Mouse (Mus musculus) neural tube, embryonic 15.5 days (tissue): Measurements from ENCODE around the gene Dand5. TPM values are rescaled to one million over a fixed set of nuclear protein-coding genes. Genes with fewer than 3 reads are reported as not detected.
"Not testable (repeated sequence)": the region's sequence is repeated elsewhere in the genome, so short reads cannot be mapped to it uniquely, and the experiment has no call there.

Experiments
- ATAC-seq: fragments of 200-750 bp; cut with Nextera tagmentation; 2 replicates; pipeline ENCODE4 v1.8.0; 2017; ENCODE audit warnings: mild to moderate bottlenecking, moderate TSS enrichment, moderate library complexity; ENCODE audit not compliant: low FRiP score
- H3K27ac ChIP-seq: fragments of 300-500 bp; sonication (generic); replicated peaks from 2 replicates; pipeline ENCODE4 v1.5.1; 2015; ENCODE audit warnings: mild to moderate bottlenecking, inconsistent platforms
- H3K27me3 ChIP-seq: fragments of 300-500 bp; sonication (generic); replicated peaks from 2 replicates; pipeline ENCODE4 v1.6.1; 2015; ENCODE audit warnings: inconsistent platforms
- H3K36me3 ChIP-seq: fragments of 300-500 bp; sonication (generic); 2 replicates; pipeline ENCODE4 v1.6.1; 2015; ENCODE audit warnings: inconsistent platforms
- H3K4me1 ChIP-seq: fragments of 300-500 bp; sonication (generic); 2 replicates; pipeline ENCODE4 v1.6.1; 2015; ENCODE audit warnings: inconsistent platforms
- H3K4me2 ChIP-seq: fragments of 300-500 bp; sonication (generic); 2 replicates; pipeline ENCODE4 v1.6.1; 2015; ENCODE audit warnings: inconsistent platforms, mild to moderate bottlenecking, moderate library complexity
- H3K4me3 ChIP-seq: fragments of 300-500 bp; sonication (generic); replicated peaks from 2 replicates; pipeline ENCODE4 v1.5.1; 2015; ENCODE audit warnings: mild to moderate bottlenecking, inconsistent platforms
- H3K9ac ChIP-seq: fragments of 300-500 bp; sonication (generic); replicated peaks from 2 replicates; pipeline ENCODE4 v1.6.1; 2015; ENCODE audit warnings: mild to moderate bottlenecking, inconsistent platforms
- H3K9me3 ChIP-seq: fragments of 300-500 bp; sonication (generic); replicated peaks from 2 replicates; pipeline ENCODE4 v1.6.1; 2016; ENCODE audit warnings: inconsistent platforms
- WGBS: fragments of 180-500 bp; shearing (Covaris S2); methylation state at CpG from one replicate; pipeline ENCODE4 v1.1.7; 2015; ENCODE audit warnings: mixed read lengths; 5-methylcytosine and 5-hydroxymethylcytosine counted together
- polyA plus RNA-seq: library from polyadenylated mRNA; unstranded; fragments of >200 nt; fragmentation: Nextera tagmentation; extraction: Ambion mirVana; gene quantifications from 2 replicates; pipeline ENCODE4 v1.2.1, GENCODE M21; 2015

Gene Dand5
- polyA plus RNA-seq, 1 experiment from 2014 or later = 17.2 TPM

- Histone ChIP-seq H3K4me3 (peak overlapping the region; percentile 90), H3K9ac (peak overlapping the region; percentile 94), H3K27me3 (no peaks in the 10 kb centered on the region), H3K4me2 (peak overlapping the region; percentile 71), H3K4me1 (peaks cover 42% of the 10 kb centered on the region), H3K9me3 (no peaks in the 10 kb centered on the region), H3K36me3 (peaks cover 41% of the 10 kb centered on the region), H3K27ac (peak overlapping the region; percentile 96)
- no peak for ATAC-seq
- 62% methylated on average over 10 of the region's 10 CpGs for WGBS
These were observed 10.4 kb upstream of the Dand5 start for GRCm38 (mm10) chr8:84832759-84833742.

GRCm38 (mm10) chr8:84832034-84832717, 9.6 kb upstream of the Dand5 start:
- H3K4me2 ChIP-seq = peak overlapping the region; percentile 71
- no peaks in the 10 kb centered on the region for H3K9me3 ChIP-seq
- H3K36me3 ChIP-seq = peaks cover 33% of the 10 kb centered on the region
- H3K4me1 ChIP-seq = peaks cover 39% of the 10 kb centered on the region
- peak overlapping the region; percentile 94 for H3K9ac ChIP-seq
- peak; percentile 83 for ATAC-seq
- peak overlapping the region; percentile 90 for H3K4me3 ChIP-seq
- WGBS = under 1% methylated on average over 59 of the region's 59 CpGs
- H3K27me3 ChIP-seq = no peaks in the 10 kb centered on the region
- H3K27ac ChIP-seq = peak overlapping the region; percentile 96

- Histone ChIP-seq H3K36me3 (peaks cover 26% of the 10 kb centered on the region), H3K4me1 (peaks cover 34% of the 10 kb centered on the region), H3K4me2 (peak within 1 kb of the TSS; percentile 71), H3K4me3 (peak within 1 kb of the TSS; percentile 90), H3K27ac (peak within 1 kb of the TSS; percentile 96), H3K9ac (peak within 1 kb of the TSS; percentile 94), H3K9me3 (no peaks in the 10 kb centered on the region), H3K27me3 (no peaks in the 10 kb centered on the region)
- 80% methylated on average over 11 of the region's 11 CpGs for WGBS
- ATAC-seq = no peak
These were observed 8.9 kb upstream of the Dand5 start, which contains the start of gene Gadd45gip1 for GRCm38 (mm10) chr8:84831490-84831889. Gene Gadd45gip1 (plus strand): TSS chr8:84831522.

GRCm38 (mm10) chr8:84826518-84826917, 3.9 kb upstream of the Dand5 start:
- H3K27me3 ChIP-seq, H3K9ac ChIP-seq, H3K9me3 ChIP-seq, H3K27ac ChIP-seq, H3K4me2 ChIP-seq, H3K4me3 ChIP-seq, ATAC-seq, H3K36me3 ChIP-seq: not testable (repeated sequence)
- H3K4me1 ChIP-seq = peaks cover 10% of the 10 kb centered on the region
- 91% methylated on average over 2 of the region's 2 CpGs for WGBS

- Histone ChIP-seq H3K9ac (no peak overlapping the region), H3K9me3 (no peaks in the 10 kb centered on the region), H3K4me1 (peaks cover 8% of the 10 kb centered on the region), H3K36me3 (no peaks in the 10 kb centered on the region), H3K4me2 (no peak overlapping the region), H3K27me3 (no peaks in the 10 kb centered on the region), H3K27ac (no peak overlapping the region), H3K4me3 (no peak overlapping the region)
- WGBS = 69% methylated on average over 4 of the region's 4 CpGs
- ATAC-seq = no peak
These were observed 3.0 kb upstream of the Dand5 start for GRCm38 (mm10) chr8:84825636-84826035.

GRCm38 (mm10) chr8:84823653-84824052, 1.0 kb upstream of the Dand5 start:
- H3K27me3 ChIP-seq = no peaks in the 10 kb centered on the region; the same call in 1 of the 2 replicates
- no peaks in the 10 kb centered on the region for H3K36me3 ChIP-seq
- H3K4me2 ChIP-seq = peak overlapping the region; percentile 62
- H3K9ac ChIP-seq = peak overlapping the region; percentile 40; the same call in 1 of the 2 replicates
- H3K9me3 ChIP-seq = no peaks in the 10 kb centered on the region
- peaks cover 8% of the 10 kb centered on the region for H3K4me1 ChIP-seq
- under 1% methylated on average over 18 of the region's 18 CpGs for WGBS
- H3K4me3 ChIP-seq = peak overlapping the region; percentile 33
- no peak overlapping the region for H3K27ac ChIP-seq
- peak; percentile 91 for ATAC-seq

- no peak for ATAC-seq
- Histone ChIP-seq H3K9me3 (no peaks in the 10 kb centered on the region), H3K36me3 (no peaks in the 10 kb centered on the region), H3K4me1 (peaks cover 23% of the 10 kb centered on the region), H3K4me2 (no peak overlapping the region), H3K27ac (no peak overlapping the region), H3K27me3 (peaks cover 5% of the 10 kb centered on the region; the same call in 1 of the 2 replicates), H3K4me3 (no peak overlapping the region), H3K9ac (no peak overlapping the region)
- 77% methylated on average over 17 of the region's 17 CpGs for WGBS
These were observed 6.5 kb downstream of the Dand5 start for GRCm38 (mm10) chr8:84816117-84816516.

GRCm38 (mm10) chr8:84815547-84815946, 7.1 kb downstream of the Dand5 start:
- no peak overlapping the region for H3K4me3 ChIP-seq
- H3K4me2 ChIP-seq = no peak overlapping the region
- no peak overlapping the region for H3K9ac ChIP-seq
- 16% methylated on average over 9 of the region's 9 CpGs for WGBS
- H3K4me1 ChIP-seq = peaks cover 29% of the 10 kb centered on the region
- peaks cover 5% of the 10 kb centered on the region; the same call in 1 of the 2 replicates for H3K27me3 ChIP-seq
- no peaks in the 10 kb centered on the region for H3K9me3 ChIP-seq
- ATAC-seq = peak; percentile 53
- H3K36me3 ChIP-seq = no peaks in the 10 kb centered on the region
- peak overlapping the region; percentile 69 for H3K27ac ChIP-seq

GRCm38 (mm10) chr8:84814555-84815441, 7.8 kb downstream of the Dand5 start:
- WGBS = 23% methylated on average over 18 of the region's 19 CpGs
- Histone ChIP-seq H3K9ac (0 out of 2 replicates have a peak overlapping the region, but pooled peaks have one; percentile 18), H3K27ac (peak overlapping the region; percentile 69), H3K36me3 (no peaks in the 10 kb centered on the region), H3K27me3 (peaks cover 5% of the 10 kb centered on the region; the same call in 1 of the 2 replicates), H3K4me2 (no peak overlapping the region), H3K4me3 (no peak overlapping the region), H3K4me1 (peaks cover 31% of the 10 kb centered on the region), H3K9me3 (no peaks in the 10 kb centered on the region)
- peak; percentile 16; the same call in 1 of the 2 replicates for ATAC-seq

GRCm38 (mm10) chr8:84814240-84814554, 8.4 kb downstream of the Dand5 start:
- Histone ChIP-seq H3K4me1 (peaks cover 33% of the 10 kb centered on the region), H3K27ac (peak overlapping the region; percentile 69), H3K9me3 (no peaks in the 10 kb centered on the region), H3K27me3 (peaks cover 5% of the 10 kb centered on the region; the same call in 1 of the 2 replicates), H3K4me3 (no peak overlapping the region), H3K36me3 (no peaks in the 10 kb centered on the region), H3K4me2 (no peak overlapping the region), H3K9ac (no peak overlapping the region)
- peak; percentile 11; the same call in 1 of the 2 replicates for ATAC-seq
- 57% methylated on average over 11 of the region's 11 CpGs for WGBS

- WGBS = 81% methylated on average over 3 of the region's 3 CpGs
- no peak overlapping the region for H3K9ac ChIP-seq
These were observed 8.8 kb downstream of the Dand5 start for GRCm38 (mm10) chr8:84813830-84814229.

More at GRCm38 (mm10) chr8:84813830-84814229, 8.8 kb downstream of the Dand5 start:
- Histone ChIP-seq H3K4me1 (peaks cover 33% of the 10 kb centered on the region), H3K27me3 (peaks cover 8% of the 10 kb centered on the region; the same call in 1 of the 2 replicates), H3K27ac (peak overlapping the region; percentile 69), H3K36me3 (no peaks in the 10 kb centered on the region), H3K4me3 (no peak overlapping the region), H3K4me2 (no peak overlapping the region), H3K9me3 (no peaks in the 10 kb centered on the region)
- ATAC-seq = no peak
